Mouse (Mus musculus): Measurements from ENCODE around the gene Smg6.

DNA sequence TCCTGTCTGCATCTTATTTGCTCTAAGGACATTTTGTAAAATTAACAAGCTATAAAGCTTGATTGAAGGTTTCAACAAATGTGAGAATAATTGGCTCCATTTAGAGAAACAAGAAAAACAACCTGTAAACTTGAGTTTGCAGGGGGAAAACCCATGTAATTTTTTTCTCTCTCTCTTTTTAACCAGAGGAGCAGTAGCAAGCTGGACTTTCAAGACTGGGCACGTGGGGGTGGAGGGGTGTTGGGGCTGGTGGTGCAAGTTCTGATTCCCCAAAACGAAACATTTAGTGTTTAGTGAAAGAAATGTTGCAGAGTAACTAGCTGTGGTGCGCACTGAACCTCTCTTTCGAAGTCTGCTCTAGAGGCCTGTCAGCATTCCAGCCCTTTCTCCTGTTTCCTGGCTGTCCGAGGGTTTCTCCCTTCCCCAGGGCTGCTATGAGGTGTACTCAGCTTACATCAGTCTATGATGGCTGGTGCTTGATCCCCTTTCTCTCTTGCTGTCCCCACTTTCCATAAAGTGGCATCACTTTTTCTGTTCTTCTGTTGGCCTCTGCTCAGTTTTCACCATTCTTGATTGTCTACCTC is 209.0 kb downstream of the Smg6 start:
- no peak for TF ChIP-seq CTCF (IDR thresholded peaks at IDR 0.05; ENCODE audit: control insufficient read depth, insufficient read depth, low read length)
- no peak for TF ChIP-seq POLR2A (IDR thresholded peaks at IDR 0.05; ENCODE audit: borderline replicate concordance, control insufficient read depth, low read depth, low read length)
